Mouse (Mus musculus): Measurements from ENCODE around the gene Naaladl2. TPM values are rescaled to one million over a fixed set of nuclear protein-coding genes. Genes with fewer than 3 reads are reported as not detected.

The Naaladl2 gene
- total RNA-seq, 2 experiments from 2014 or later = 0.55 to 0.93 TPM

DNA sequence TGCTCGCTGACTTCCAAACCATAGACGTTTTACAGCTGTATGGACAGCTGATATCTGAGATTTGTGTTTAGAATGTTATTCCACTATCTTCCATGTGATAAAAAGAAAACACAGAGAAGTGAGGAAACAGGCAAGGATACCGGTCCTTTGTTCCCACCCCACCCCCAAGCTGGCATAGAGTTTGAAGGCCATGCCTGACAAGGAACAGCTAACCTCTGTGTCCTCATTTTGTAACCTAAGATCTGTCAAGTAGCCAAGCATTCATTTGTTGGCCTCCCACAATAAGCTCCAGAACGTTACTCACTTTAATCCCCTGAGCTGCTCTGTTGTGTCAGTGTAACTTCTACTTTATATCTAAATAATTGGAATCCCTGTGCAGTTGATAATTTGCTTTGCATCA, 161.9 kb downstream of the Naaladl2 start:
- intact Hi-C loops (cut with DNase I) = no loop called here
- DNase-seq = peak in 1 of 2 experiments; percentile 1

DNA sequence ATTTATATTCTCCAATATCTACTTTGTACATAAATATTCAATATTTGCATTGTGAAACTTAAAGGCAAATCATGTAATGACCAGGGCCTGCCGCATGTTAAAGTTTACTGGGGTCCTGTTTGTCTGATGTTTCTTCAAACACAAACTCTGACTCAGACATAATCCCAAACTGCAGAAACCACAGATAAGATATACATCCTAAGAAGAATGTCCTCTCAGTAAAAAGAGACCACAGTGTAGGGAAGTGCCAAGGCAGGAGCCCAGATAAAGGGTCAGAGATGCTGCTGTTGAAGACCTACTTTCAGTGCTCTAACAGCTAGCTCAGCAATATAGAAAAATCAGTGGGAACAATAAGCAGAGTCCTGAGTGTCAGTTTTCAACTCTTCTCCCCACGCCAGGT, 201.9 kb downstream of the Naaladl2 start:
- intact Hi-C loops (cut with DNase I) = no loop called here
- no peak for DNase-seq

DNA sequence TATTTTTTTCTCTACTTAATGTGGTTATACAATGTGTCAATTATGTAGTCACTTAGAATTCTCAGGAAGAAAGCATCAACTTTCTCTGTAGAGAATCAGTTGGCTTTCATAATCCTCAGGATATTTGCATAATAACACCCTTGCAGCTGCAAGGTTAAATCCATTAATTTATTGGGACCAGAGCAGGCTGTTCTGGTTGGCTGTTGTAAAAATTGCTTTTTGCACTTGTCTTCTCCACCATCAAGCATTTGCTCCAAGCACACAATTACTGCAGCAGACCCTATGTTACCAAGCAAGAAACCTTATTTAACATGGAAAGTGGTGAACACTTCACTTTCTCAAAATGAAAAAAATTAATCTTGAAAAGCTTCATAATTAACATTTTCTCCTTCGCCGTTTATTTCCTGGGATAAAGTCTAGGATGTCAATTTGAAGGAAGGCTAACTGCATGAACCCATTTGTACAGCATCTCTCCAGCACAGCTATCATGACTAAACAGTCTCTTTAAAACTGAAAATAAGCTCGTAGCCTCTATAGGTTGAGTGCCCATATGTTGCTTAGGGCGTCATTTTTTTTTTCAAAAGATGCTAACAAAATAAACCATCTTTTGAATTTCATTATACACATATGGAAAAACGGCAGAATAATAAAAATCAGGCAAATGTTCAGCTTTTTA, 205.4 kb downstream of the Naaladl2 start:
- intact Hi-C loops (cut with DNase I) = no loop called here

DNA sequence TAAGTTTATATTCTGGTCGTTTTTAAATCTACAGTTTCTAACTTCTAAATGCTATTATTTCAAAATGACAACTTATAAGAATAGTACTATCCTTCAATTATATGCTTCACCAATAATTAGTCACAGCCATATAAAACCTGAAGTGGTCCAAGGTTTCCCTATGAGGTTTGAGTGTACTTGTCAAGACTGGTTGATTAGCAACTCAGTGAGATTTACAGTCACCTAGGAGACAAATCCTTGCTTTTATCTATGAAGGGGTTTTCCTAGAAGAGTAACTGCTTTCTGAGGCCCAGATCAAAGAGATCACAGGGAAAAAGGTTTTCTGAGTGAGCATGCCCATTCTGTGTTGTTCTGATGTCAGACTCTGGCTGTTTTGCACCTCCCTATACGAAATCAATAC, 222.2 kb downstream of the Naaladl2 start:
- no peak for DNase-seq
- intact Hi-C loops (cut with DNase I) = no loop called here

More for the DNA sequence above, 205.4 kb downstream of the Naaladl2 start:
- DNase-seq = no peak

DNA sequence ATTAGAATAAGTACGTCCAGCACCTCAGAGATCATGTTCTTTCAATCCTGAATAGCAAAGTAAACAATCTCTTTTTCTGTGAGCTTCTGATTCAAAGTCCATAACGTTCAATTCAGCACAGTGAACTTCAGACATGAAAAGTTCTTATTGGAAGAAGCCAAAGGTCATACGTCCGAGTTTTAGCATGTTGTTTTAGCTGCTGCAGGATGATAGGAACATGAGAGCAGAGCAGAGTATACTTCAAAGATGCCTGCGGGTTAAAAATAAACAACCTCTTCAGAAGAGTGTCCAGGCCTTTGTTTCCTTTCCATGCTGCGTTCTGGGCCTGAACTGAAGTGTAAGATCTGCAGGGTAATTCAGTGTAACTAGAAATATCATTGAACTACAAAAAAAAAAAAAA, 222.7 kb downstream of the Naaladl2 start:
- no peak for DNase-seq
- intact Hi-C loops (cut with DNase I) = no loop called here

DNA sequence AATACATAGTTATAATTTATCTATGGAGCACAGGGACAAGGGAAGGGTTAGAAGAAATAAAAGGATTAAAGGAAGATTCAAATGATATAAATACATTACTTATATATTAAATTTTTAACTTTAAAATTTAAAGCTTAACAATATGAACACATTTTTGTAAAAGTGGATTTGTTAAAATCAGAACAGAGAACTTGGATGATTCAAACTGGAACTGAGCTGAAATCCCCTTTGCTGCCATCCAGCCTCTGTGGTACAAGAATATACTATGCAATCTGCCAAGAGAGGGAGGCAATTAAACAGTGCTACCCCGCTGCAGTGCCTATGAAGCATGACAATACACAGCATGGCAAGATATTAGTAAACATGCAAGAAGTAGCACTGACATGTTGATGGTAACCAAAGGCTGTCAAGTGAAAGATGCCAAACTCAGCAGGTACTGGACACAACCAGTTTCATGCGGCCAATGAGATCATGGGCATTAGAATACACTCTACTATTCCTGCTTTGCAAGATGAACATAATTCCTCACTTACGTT, 238.6 kb downstream of the Naaladl2 start:
- intact Hi-C loops (cut with DNase I) = no loop called here
- no peak for DNase-seq

DNA sequence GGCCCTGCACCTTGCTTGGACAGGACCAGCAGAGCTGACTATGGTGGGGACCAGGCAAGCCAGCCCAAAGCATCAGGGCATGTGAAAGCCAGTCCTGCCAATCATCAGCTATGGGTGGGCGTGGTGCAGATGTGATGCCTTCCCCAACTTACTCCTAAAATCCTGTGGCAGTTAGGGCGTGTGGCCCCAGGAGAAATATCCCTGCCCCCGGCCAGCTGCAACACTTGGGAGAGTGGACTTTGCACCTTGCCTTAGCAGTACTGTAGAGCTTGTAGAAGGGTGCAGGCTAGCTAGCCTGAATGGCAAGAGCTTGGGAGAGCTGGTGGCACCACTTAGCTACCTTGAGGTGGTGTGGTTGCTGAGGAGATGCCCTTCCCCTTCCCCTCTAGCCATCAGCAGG, 255.3 kb downstream of the Naaladl2 start:
- intact Hi-C loops (cut with DNase I) = no loop called here
- DNase-seq = no peak

DNA sequence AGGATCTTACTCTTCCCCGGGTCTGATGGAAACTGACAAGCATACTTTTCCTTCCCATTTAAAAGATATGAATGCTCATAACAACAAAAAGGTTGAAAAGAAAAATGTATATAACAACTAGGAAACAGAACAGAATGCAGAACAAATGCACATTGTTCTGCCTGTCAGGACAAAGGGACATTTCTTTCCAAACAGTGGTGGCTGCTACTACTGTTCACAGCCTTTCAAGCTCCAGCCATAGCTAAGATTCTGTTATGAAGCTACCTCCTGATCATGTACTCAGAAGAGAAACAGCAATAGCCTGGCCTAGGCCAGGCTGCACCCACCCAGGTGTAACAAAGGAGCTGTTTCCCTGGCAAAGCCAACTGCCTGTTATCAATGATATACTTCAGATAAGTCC, 271.8 kb downstream of the Naaladl2 start:
- no peak for DNase-seq
- intact Hi-C loops (cut with DNase I) = no loop called here

DNA sequence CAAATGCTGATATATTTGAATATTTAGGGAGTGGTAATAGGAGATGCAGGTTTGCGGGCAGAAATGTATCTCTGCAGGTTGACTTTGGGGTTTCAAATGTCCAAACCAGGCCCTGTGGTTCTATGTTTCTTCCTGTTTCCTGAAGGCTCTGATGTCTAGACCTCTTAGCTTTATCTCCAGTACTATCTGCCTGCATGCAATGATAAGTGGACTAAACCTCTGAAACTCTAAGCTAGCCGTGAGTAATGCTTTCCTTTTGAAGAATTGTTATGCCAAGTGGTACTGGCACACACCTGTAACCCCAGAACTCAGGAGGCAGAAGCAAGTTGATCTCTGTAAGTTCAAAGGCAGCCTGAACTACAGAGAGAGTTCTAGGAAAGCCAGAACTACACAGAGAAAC, 291.1 kb downstream of the Naaladl2 start:
- DNase-seq = no peak

DNA sequence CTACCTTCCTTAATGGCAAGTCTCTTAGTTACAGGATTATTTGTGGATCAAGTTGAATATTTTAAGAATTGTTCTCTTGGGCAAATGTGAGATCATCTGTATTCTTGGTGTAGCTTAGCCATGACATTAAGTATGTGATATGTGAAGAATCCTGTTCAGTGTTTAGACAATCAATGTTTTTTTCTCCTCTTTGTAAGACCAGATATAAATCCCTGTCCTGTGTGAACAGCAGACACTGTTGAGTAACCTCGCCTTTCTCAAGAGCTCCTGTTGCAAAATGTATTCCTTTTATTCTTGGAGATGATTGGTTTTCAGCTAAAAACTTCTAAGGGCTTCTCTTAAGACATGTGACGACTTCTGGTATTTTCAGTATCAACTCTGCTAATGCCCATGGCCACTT, 347.3 kb downstream of the Naaladl2 start:
- intact Hi-C loops (cut with DNase I) = no loop called here
- no peak for DNase-seq

More for the DNA sequence above, 291.1 kb downstream of the Naaladl2 start:
- intact Hi-C loops (cut with DNase I) = no loop called here

DNA sequence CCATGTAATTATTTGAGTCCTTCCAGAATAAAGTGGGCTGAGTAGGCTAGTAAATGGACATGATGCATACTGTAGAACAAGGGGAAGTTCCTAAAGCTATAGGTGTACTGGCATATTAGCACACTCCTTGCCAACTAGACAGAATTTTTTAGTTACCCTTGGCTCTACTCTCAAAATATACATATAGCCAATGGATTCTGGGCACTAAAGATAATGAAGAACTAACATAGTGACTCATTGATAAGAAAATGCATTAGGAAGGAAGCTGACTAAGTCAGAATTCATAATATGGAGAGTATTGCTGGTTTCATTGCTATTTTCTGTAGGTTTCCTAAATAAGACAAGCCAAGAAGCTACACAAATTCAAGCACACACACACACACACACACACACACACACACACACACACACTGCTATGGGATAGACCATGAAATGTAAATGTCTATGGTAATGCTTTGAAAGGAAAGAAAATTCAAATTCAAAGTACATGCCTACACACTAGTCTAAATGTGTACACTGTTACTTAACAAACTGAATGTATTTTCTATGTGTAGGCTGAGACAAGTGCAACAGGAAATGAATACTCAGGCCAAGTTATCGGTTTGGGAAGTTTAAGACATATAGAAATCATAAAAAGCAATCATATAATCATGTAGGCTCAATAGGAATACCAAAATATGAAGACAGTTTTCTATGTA, 356.5 kb downstream of the Naaladl2 start:
- intact Hi-C loops (cut with DNase I) = no loop called here
- no peak for DNase-seq

DNA sequence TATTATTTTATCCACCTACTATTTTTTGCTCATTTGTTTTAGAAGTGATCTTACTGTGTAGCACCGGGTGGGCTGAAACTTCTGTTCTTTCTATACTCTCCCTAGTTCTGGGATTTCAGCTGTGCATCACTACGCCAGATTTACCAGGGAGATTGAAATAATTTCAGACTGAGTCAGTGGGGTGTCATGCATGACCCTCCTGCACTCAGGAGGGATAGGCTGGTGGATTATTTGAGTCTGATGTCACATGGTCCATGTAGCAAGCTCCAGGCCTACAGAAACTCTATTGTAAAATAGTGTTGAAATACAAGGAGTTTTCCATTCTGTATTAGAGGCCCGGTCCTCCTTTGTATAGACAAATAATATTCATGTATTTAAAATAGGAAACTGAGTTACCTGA, 360.0 kb downstream of the Naaladl2 start:
- DNase-seq = no peak
- intact Hi-C loops (cut with DNase I) = no loop called here

DNA sequence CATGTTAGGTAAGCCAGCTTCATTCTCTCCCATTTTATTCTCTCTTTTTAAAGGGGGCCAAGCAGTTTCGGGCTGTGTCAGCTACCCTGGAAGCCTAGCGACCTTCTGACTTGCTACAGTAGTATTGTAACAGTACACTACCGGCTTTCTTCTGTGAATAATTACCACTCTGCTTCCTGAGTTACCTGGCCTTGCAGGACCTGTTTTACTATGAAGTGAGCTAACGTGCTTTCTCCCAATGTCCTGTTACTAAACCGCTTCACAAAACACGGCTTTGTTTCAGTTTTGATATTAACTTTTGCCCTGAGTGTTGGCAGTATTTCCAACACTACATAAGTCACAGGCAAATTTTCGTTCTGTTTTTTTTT, 360.6 kb downstream of the Naaladl2 start:
- no peak for DNase-seq

DNA sequence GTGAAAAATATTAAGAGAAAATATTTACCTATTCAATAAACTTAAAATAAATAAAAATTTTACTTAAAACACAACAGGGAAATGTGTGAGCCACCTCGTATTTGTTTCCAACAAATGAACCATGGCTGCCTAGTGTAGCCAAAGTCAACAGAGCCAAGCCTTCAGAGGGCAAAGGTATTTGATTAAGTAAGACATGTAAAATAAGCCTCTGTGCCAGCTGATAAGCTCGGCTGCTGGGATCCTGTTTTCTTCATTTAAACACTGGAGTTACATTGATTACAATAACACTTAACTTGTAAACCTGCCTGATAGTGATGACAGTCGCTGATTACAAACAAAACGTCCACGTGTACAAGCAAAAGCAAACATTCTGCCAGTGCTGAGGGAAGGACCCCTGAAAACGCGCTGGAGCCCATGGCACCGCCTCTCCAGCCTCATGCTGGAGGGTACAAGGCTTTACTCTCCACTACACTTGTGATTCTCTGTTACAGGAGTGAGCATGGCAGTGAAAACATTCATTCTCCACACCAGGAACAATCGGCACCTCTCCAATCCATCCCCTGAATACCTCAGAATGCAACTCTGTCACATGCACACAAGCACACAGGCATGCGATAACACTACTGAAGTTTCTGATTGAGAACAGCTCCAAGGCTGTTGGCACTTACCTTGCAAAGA, 361.1 kb downstream of the Naaladl2 start:
- DNase-seq = peak; percentile 14 to 20
- intact Hi-C loops (cut with DNase I) = no loop called here

More for the DNA sequence above, 360.6 kb downstream of the Naaladl2 start:
- intact Hi-C loops (cut with DNase I) = no loop called here

DNA sequence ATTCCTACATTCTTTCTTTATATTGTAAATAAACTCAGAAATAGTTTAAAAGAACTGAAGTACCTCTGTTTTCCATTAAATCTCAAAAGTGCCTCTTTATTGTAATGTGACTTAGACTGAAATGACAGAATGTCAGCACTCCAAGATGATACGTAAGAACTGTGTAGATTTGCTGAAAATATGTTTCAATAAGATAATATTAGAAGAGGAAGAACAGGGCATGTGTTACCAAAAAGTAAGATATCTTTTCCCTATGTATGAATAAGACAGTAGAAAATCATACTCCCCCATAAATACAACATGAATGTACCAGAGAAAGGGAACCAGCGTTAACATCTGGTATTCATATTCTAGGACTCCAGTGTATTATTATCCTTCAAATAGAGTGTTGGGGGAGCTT, 362.4 kb downstream of the Naaladl2 start:
- intact Hi-C loops (cut with DNase I) = no loop called here
- DNase-seq = no peak

DNA sequence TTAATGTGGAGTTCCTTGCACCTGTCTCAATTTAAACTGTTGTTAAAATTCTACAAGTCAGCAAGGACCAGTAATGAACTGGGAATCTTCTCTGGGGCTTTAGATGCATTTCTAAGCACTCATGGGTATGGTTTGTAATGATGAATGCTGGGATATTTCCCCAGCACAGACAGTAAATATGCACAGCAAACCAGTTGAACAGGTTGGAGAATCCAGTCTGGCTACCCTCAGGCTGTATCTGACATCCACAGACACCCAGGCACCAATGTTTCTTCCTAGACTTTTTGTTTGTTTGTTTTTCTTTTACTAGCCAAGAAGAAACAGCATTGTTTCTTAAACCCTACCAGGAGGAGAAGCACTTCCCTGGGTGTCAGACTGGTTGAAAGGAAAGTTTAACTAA, 365.6 kb downstream of the Naaladl2 start:
- intact Hi-C loops (cut with DNase I) = no loop called here
- DNase-seq = no peak

DNA sequence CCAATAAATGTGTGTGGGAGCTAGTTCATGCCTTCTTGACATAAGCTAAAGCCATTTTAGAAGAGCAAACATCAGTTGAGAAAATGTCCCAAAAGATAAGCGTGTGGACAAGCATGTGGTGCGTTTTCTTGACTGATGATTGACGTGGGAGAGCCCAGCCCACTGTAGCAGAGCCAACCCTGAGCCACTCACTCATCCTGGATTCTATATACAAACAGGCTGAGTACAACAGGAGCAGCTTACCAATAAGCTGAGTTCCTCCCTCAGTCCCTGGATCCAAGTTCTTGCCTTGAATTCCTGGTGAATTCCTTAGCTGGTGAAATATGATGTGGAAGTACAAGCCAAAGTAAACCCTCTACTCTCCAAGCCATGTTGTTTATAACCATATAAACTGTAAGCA, 395.0 kb downstream of the Naaladl2 start:
- intact Hi-C loops (cut with DNase I) = no loop called here
- DNase-seq = no peak

DNA sequence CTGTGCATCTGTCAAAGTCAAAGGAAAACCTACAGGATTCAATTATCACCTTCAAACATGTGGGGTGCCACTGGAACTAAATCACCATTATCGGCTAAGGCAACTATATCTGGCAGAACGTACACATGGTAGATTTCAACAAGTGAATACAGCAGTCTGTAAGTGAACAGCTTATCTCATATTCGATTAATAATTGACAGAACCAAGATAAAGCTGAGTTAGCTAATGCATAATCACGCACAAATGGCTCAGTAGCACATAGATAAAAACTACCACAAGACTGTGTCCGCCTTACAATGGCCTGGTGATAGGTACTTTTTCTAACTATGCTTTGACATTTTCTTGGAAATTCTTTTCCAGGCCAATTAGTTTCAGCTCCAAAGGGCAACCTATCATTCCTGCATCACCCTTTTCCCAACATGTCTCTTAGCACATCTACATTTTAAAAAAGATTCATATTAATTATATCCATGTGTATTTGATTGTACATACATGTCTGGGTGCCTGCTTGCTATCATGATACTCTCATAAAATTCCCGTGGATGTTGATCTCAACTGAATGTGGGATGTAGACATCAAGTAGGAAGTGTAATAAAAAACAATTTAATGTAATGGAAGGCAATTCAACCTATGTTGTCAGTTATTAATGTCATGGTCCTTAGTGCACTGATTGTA, 396.7 kb downstream of the Naaladl2 start:
- intact Hi-C loops (cut with DNase I) = no loop called here
- DNase-seq = no peak

DNA sequence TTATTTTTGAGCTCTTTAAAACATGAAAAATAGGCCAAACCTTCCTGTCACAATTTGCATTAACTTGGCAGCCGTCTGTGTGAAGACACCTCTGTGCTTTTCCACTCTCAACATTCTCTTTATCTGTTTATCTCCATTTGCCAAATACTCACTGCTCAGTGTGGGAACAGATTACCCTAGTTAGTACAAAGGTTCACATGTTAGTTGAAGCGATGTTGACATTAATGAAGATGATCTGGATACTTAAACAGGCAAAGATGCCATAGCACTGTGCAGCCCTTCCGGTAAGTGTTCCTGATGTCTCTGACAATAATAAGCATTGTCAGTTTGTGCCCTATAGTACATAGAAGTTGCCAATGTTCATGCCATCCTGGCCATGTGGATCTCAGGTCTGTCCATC, 400.1 kb downstream of the Naaladl2 start:
- DNase-seq = no peak
- intact Hi-C loops (cut with DNase I) = no loop called here

DNA sequence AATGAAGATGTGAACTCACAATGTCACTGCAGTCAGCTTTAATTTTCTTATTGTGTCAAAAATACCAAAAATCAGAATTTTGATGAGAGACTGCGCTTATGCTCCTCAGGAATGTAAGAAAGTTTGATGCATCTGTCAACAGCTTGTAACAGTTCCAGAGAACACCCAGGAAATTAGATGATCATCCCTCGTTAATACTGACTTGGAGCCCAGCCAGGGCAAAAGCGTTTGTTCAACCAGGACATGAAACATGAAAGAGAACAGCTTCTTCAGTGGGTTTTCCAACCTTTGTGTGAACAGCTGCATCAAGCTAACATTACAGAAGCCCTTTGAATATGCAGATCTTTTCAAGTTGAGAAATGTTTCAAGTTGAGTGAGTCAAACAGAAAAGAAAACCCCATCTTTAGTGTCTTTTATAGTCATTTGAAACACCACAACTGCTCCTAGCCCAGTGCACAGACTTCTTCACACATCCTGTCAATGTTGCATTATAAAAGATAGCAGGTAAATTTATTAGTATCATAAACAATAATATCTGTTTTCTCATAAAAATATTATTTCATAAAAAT, 424.8 kb downstream of the Naaladl2 start:
- no peak for DNase-seq
- intact Hi-C loops (cut with DNase I) = no loop called here

DNA sequence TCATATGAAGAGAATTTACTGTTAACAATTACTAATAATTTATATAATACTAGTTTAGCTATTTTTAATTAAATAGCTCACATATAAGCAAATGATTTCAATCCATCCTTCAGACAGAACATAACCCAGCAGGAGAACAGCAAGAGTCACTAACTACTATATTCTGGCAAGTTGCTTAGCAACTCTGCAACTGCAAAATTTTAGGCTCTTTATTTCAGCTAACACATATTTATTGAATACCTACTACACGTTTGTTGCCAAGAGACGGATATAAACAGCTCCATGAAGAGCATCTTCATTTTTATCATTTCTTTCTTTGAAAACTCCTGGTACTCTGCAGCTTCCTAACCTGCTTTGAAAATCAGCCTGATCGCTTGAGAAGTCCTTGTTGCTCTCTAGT, 429.3 kb downstream of the Naaladl2 start:
- intact Hi-C loops (cut with DNase I) = no loop called here
- no peak for DNase-seq
